Mouse (Mus musculus) urinary bladder, postnatal 36 days (tissue): Measurements from ENCODE around the gene B3gnt9.

Experiments used
- DNase-seq, 2 experiments: peaks; one replicate each; pipeline ENCODE4 v3.0.0; 2022; ENCODE audit warnings: low spot score in 2 of 2, mixed read lengths in 1 of 2

Gene B3gnt9

DNA sequence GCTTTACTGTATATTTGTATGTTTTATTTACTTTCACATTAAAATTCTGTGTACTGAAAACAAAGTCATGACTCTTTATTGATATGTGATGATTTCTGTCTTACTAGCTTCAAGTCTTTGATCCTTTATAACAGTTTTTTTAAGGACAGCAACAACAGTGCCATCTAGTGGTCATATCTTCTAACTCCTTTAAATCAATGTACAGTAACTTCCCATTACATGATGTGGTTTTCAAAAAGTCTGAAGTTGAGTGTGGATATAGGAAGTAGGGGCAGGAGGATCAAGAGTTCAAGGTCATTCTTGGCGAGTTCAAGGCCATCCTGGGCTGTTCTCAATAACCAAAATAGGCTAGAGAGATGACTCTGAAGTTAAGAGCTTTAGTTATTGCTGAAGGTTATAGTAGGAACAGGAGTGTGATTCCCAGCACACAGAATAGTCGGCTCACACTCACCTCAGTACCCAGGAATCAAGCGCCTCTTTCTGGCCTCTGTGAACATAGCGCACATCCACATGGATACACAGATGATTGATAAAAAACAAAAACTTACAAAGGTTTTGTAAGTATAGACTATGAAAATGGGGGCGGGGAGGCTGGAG, 36.9 kb downstream of the B3gnt9 start:
- DNase-seq: no peak

DNA sequence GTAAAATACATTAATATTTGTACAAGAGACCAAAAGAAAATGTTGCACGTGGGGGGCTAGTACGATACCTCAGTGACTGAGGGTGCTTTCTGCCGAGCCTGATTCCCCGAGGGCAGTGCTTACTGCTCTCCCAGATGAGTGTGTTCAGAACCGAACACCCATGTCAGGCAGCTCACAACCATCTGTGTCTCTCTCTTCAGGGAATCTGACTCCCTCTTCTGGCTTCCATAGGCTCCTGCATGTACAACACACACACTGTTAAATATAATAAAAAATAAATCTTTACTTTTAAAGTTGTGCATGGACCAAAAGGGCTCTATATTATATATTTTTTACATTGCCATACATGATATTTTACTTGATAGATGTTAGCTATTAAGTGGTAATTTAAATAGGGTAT, 40.8 kb downstream of the B3gnt9 start:
- DNase-seq: no peak

DNA sequence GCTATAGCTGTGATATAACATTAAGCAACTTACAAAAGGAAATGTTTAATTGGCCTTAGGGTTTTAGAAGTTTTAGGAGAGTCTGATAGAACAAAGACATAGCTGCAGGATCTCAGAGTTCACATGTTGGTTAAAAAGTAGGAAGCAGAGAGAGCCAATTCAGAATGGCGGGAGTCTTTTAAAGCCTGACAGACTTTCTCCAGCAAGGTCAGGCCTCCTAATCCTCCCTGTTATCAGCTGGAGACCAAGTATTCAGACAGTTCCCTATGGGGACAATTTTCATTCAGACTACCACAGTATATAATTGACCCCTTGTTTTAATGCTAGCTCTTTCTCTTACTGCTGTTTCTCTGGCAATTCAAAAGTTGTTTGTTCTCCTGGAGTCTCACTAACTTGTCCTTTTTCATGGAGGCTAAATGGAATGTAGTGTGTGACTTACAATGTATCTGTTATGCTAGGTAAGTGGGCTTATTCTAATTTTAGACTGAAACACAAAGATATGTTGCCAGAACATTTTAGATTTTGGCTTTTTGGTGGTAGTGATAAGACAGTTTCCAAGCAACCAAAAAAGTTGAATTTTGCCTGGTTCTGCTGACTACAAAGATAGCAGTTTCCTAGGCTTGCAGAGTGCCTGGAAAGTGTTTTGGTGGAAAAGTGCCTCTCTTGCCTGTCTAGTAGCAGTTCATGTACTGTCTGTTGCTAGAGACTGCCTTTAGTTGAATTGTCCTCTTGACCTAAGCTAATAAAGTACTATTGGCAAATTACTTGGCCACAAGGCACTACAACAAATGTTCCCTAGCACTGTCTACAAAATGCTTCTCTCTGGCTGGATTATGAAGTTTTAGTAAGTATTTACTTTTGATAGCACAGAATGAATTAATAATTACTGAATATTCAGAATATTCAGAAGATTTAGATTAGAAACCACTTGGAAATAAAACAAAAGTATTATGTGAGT, 45.5 kb downstream of the B3gnt9 start:
- DNase-seq: no peak

DNA sequence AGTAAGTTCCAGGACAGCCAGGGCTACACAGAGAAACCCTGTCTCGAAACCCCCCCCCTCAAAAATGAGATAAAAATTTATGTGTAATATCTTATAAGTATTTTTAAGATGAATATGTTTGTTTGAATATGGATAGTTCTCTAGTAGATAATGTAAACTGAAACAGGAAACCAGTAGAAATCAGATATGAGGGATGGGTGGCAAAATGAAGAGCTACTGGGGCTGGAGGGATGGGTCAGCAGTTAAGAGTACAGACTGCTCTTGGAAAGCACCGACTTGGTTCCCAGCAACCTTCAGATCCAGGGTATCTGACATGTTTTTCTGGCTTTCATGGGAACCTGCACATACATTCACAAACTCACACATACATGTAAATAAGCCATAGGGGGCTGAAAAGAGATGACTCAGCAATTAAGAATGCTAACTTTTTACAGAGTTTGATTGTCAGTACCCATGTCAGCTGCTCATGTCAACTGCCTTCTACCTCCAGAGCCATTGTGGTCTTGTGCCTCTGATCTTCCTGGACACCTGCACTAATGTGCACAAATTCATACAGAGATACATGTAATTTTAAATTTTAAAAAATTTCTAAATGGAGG, 47.2 kb downstream of the B3gnt9 start:
- DNase-seq: no peak

DNA sequence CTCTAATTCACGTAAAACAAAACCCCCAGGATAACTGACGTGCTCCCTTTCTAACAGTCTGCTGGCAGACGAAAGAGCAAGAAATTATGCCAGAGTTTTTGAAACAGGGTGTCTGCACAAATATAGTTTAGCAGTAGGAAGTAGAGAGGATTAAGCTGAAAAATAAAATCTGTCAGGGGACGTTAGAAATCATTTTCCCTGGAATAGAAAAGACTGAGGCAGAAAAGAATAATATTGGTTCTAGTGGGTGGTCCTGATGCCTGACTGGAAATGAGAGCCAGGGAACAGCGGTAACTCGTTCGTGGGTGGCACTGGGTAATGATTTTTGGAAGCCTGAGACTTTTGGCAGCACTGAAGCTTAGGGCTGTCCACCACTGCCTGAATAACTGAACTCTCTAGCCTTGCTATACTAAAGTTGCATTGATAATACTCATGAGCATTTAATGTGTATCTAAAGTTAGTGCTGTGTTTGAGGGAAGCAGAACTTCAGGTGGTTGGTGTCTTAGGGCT, 48.1 kb downstream of the B3gnt9 start:
- DNase-seq: no peak

DNA sequence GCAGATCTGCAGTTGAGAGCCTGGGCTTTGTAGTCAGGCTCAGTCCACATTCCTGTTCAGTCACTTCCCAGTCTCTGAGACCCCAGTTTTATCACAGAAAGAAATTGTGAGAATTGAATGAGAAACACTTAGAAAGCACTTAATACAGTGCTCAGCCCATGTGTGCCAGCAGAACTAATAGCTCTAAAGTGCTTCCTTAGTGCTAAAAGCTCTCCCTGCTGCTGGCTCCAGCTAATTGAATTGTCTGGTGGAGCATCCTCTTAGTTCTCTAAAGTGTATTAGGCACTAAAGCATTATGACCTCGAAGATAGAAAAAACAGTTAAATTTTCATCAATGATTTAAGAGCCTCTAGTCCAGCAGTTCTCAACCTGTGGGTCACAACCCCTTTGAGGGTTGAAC, 49.2 kb downstream of the B3gnt9 start:
- no peak for DNase-seq
